Mouse (Mus musculus) embryo, embryonic 11 days (tissue): Measurements from ENCODE around the gene Kat2b.
A peak's percentile ranks its signal among the peaks of the same experiment; 100 is the strongest.
"Not testable (repeated sequence)": the region's sequence is repeated elsewhere in the genome, so short reads cannot be mapped to it uniquely, and the experiment has no call there.

Source experiments
- DNase-seq: peaks from one replicate; pipeline ENCODE4 v3.0.0-alpha.2; 2015

Gene Kat2b

DNA sequence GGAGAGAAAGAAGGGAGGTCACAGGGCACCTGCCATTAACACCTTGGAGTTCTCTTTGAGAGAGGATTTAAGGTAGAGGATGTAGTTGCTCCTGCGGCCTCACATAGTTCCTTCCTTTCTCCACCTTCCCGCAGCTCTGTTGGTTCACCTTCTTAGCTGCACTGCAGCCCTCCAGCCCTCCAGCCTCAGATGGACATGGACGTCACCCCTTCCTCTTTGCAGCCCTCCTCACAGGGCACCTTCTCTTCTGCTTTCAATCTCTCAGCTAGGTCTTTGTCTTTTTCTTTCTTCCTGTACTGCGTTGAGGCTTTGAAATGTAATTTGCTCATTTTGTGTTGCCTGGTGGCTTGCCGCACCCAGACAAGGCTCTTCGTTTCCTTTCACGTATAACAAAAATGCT lies 39.4 kb downstream of the Kat2b start:
- not testable (repeated sequence) for DNase-seq

- not testable (repeated sequence) for DNase-seq
Measured at GRCm38 (mm10) chr17:53608924-53609323, 42.3 kb downstream of the Kat2b start.

- DNase-seq, result no peak
Measured at GRCm38 (mm10) chr17:53617295-53617957, 50.8 kb downstream of the Kat2b start.

GRCm38 (mm10) chr17:53618369-53618768 lies 51.7 kb downstream of the Kat2b start:
- DNase-seq, result no peak

- DNase-seq, result no peak
Measured at GRCm38 (mm10) chr17:53619391-53619790, 52.7 kb downstream of the Kat2b start.

GRCm38 (mm10) chr17:53620611-53621010 lies 54.0 kb downstream of the Kat2b start:
- no peak for DNase-seq

- no peak for DNase-seq
Measured at GRCm38 (mm10) chr17:53622125-53622524, 55.5 kb downstream of the Kat2b start.

- DNase-seq, result no peak
Measured at GRCm38 (mm10) chr17:53623762-53624161, 57.1 kb downstream of the Kat2b start.

DNA sequence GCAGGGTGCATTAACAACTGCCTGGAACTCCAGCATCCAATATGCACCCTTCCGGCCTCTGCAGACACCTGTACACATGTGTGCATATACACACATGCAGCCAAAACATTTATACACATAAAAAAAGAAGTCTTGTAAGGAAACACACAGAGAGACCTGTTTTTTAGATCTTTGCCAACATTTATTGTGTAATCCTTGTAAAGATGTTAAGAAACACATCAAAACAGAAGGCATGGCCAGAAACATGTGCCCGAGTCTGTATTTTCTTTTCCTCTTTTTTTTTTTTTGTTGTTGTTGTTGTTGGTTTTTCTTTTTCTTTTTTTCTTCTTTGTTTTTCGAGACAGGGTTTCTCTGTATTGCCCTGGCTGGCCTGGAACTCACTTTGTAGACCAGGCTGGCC lies 59.5 kb downstream of the Kat2b start:
- no peak for DNase-seq

GRCm38 (mm10) chr17:53627497-53627896 lies 60.8 kb downstream of the Kat2b start:
- no peak for DNase-seq

- no peak for DNase-seq
Measured at GRCm38 (mm10) chr17:53628131-53628530, 61.5 kb downstream of the Kat2b start.

GRCm38 (mm10) chr17:53631344-53631743 lies 64.7 kb downstream of the Kat2b start:
- no peak for DNase-seq

- DNase-seq, result no peak
Measured at GRCm38 (mm10) chr17:53643360-53643759, 76.7 kb downstream of the Kat2b start.

DNA sequence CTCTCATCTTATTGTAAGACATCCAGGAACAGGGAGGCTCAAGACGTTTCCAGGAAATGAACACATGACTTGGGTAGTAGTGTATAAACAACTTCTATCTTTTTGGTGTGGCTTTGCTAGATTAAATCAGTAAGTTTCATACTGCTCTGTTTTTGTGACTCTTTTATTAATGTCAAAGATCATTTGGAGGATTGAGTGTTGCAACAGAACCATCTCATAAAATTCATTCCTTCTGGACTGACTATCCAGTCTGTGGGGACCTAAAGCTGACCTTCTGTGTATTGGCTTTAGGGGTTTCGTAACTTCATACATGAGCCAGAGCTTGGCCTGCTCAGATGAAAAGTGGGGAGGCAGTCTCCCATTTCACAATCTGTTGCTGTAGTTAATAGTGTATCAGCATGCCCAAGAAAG lies 83.6 kb downstream of the Kat2b start:
- no peak for DNase-seq

DNA sequence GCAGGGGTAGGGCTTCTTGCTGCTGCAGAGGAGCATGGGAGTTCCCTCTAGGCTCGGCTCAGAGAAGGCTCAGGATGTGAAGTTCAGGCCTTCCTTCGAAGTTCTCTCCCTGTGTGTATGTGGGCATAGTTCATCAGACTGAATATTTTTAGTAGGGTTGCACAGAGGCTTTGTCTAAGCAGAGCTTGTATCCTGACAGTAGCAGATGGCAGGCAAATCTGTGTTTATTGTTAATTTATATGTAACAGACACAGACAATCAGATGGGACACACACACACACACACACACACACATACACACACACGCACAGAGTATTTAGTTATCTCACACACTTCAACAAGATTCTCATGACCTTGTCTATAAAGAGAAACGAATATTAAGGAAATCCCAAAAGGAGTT lies 87.9 kb downstream of the Kat2b start:
- no peak for DNase-seq

DNA sequence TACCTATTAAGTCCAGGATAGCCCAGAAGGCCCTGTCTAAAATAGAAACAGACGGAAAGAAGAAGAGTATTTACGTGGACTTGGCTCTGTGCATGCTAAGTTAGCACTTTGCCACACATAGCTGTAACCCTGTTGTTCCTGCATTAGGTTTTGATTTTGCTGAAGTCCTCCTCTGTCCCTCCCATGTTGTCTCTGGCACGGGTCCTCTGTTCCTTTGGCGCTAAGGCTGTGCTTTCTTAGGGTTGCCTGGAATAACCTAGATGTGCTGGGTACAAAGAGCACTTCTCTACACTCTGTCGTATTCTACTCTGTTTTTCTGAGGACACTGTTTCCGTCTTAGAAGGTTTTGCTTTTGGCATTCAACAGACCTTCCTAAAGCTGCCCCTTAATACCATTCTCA lies 88.4 kb downstream of the Kat2b start:
- DNase-seq, result no peak

DNA sequence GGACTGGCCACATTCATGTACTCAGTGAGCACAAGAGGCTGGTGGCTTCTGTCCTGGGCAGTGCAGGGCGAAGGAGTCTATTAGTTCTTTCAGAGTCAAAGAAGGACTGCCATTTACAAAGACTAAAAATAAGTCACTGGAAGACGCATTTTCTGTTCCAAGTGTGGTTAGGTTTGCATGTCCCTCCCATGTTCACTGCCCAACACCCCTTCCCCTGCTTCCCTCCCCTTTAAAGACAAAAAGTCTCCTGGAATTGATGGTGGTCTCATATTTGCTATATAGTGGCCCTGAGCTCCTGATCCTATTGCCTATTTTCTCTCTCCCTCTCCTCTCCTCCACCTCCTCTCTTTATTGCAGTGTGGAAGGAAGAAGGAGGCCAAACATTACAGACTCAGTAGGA lies 89.3 kb downstream of the Kat2b start:
- no peak for DNase-seq

GRCm38 (mm10) chr17:53656369-53656860 lies 89.8 kb downstream of the Kat2b start:
- no peak for DNase-seq

GRCm38 (mm10) chr17:53657391-53657790 lies 90.7 kb downstream of the Kat2b start:
- peak; percentile 9 for DNase-seq

DNA sequence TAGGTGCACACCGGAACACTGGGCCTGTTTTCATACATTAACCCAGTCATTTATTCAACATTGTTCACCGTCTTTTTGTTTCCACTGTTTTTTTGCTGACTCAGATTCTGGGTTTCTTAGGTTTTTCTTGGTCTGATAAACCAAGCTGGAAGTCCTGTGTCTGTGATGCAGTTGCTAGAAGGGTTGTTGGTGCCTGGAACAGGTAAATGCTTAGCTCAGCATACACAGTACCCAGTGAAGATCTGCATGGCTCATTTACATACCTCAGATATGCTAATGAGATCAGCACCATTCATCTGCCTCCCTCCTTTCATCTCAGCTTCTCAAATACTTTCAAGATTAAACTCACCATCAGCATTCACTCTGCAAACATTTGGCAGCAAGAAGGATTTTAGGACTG lies 92.0 kb downstream of the Kat2b start:
- DNase-seq, result no peak

DNA sequence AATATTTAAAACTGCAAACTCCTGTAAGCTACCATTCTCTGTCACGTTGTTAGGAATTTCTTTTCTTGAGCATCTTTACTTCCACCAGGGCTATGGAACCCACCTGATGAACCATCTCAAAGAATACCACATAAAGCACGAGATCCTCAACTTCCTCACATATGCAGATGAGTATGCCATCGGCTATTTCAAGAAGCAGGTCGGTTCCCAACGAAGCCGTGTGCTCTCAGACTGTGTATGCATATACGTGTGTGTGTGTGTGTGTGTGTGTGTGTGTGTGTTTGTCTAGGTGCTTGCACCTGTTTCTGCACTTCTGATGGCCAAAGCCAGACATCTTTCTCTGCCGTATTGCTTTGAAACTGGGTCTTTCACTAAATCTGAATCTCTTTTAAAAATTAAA lies 92.6 kb downstream of the Kat2b start:
- DNase-seq, result no peak

DNA sequence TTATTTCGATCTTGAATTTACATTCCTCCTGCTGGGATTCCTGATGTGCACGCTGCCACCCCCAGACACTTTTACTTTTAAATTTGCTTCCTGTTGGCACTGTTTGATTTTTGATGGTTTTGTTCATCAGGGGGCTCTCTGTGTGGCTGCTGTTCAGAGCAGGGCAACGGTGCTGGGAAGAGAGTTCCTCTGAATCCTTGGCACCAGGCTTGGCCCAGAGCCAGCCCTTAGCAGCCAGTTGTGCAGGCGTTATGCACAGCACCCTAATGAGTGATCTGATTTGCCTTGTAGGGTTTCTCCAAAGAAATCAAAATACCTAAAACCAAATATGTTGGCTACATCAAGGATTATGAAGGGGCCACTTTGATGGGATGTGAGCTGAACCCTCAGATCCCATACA lies 93.1 kb downstream of the Kat2b start:
- no peak for DNase-seq

GRCm38 (mm10) chr17:53661056-53661840 lies 94.6 kb downstream of the Kat2b start:
- DNase-seq, result no peak

DNA sequence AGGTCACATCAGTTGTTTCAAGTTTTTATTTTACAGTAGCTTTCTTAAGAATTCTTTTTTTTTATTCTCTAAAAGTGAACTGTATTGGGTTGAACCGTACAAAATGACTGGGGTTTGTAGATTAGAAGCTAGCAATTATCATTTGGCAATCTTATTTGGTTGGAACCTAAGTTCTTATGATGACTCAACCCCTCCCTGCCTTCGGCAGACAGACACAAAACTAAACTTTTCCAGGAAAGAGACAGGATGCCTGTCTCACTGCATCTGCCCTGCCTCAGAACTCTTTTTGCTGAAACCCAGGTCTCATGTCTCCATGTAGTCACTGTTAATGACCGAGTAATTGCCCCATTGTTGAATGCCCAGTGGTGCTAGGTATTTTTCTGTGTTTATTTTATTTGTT lies 97.6 kb downstream of the Kat2b start:
- DNase-seq, result no peak
